8 mouse cellular contexts compared by ENCODE assay signal in genomic region chr12:75596154-75597002, GRCm38 (mm10). TPM values are rescaled to one million over a fixed set of nuclear protein-coding genes. Genes with fewer than 3 reads are reported as not detected.
DNase-seq lines count a peak whose midpoint lies in the region; ATAC-seq lines count a peak whose summit lies in the region.

Gene Ppp2r5e (minus strand): TSS chr12:75596245.

- under 1% methylated on average over 72 of the region's 72 CpGs for WGBS in hindbrain, embryonic 15.5 days

- H3K27me3 ChIP-seq in hindbrain, embryonic 15.5 days = no peaks in the 10 kb centered on the region

- H3K9me3 ChIP-seq in hindbrain, embryonic 15.5 days = no peaks in the 10 kb centered on the region

- H3K27ac ChIP-seq in hindbrain, embryonic 15.5 days (replicated peaks) = peak within 1 kb of the TSS; percentile 99

- H3K9ac ChIP-seq in hindbrain, embryonic 15.5 days = peak within 1 kb of the TSS; percentile 95

- H3K4me2 ChIP-seq in hindbrain, embryonic 15.5 days = peak within 1 kb of the TSS; percentile 88

- peaks cover 24% of the 10 kb centered on the region for H3K4me1 ChIP-seq in hindbrain, embryonic 15.5 days (replicated peaks)

- H3K4me3 ChIP-seq in hindbrain, embryonic 15.5 days = peak within 1 kb of the TSS; percentile 84

- DNase-seq in T-cell, adult 2 months (ENCODE audit: low spot score) = peak; percentile 99
- DNase-seq in cerebellum, postnatal 36 days = peak; percentile 98 to 99
- peak; percentile 98 for DNase-seq in frontal cortex, postnatal 36 days (ENCODE audit: low spot score in 2 of 2)
- DNase-seq in left cerebral cortex, adult 11 months (ENCODE audit: low spot score) = peak; percentile 97
- peak; percentile 99 for DNase-seq in lung, postnatal 4 days
- peak; percentile 98 for DNase-seq in retina, postnatal 7 days (ENCODE audit: low read depth, low spot score)
- peak; percentile 97 for DNase-seq in urinary bladder, adult 2 months (ENCODE audit: low spot score)

- ATAC-seq in hindbrain, embryonic 15.5 days (ENCODE audit: low FRiP score, low read depth) = peak; percentile 99

- peaks cover 11% of the 10 kb centered on the region for H3K36me3 ChIP-seq in hindbrain, embryonic 15.5 days

RNA-seq across cellular contexts. Expression of gene Ppp2r5e, which starts in this region (rescaled TPM):
- polyA plus RNA-seq in hindbrain, embryonic 15.5 days (2015; fragmentation: Nextera tagmentation; extraction: Ambion mirVana) = 20.3 and 20.5 TPM in 2 replicates
- 23.5 and 27.5 TPM in 2 replicates for polyA plus RNA-seq in urinary bladder, adult 2 months (2012; rRNA removed)

Comparison
In these comparisons a context has a peak if more than half of its experiments do, and no peak if none do; other contexts are left out.
1. Peak in every context shown above with its lines: DNase-seq, ATAC-seq, H3K4me3 ChIP-seq and H3K27ac ChIP-seq.